Mouse (Mus musculus): ENCODE data around the gene Fance. TPM values are rescaled to one million over a fixed set of nuclear protein-coding genes. Genes with fewer than 3 reads are reported as not detected.

Fance gene
- polyA plus RNA-seq, 1 experiment from 2014 or later = 34.0 TPM

GRCm38 (mm10) chr17:28305172-28305571 lies 8.1 kb upstream of the Fance start:
- Histone ChIP-seq H3K9me3 (ENCODE audit: low read length) (no peaks in the 10 kb centered on the region), H3K27me3 (ENCODE audit: insufficient read depth, low read length) (no peaks in the 10 kb centered on the region), H3K4me1 (ENCODE audit: insufficient read depth, low read length) (peaks cover 9% of the 10 kb centered on the region; the same call in 1 of the 2 replicates), H3K9ac (replicated peaks; ENCODE audit: low read length) (no peak overlapping the region), H3K4me3 (ENCODE audit: low read length) (no peak overlapping the region), H3K27ac (ENCODE audit: low read length) (no peak overlapping the region), H3K36me3 (ENCODE audit: insufficient read depth, low read length) (no peaks in the 10 kb centered on the region; the same call in 1 of the 2 replicates), H3K4me2 (replicated peaks; ENCODE audit: low read depth, low read length) (no peak overlapping the region)
- WGBS = 48% methylated on average over 10 of the region's 10 CpGs
- no peak for ATAC-seq (ENCODE audit: low FRiP score, low TSS enrichment)

DNA sequence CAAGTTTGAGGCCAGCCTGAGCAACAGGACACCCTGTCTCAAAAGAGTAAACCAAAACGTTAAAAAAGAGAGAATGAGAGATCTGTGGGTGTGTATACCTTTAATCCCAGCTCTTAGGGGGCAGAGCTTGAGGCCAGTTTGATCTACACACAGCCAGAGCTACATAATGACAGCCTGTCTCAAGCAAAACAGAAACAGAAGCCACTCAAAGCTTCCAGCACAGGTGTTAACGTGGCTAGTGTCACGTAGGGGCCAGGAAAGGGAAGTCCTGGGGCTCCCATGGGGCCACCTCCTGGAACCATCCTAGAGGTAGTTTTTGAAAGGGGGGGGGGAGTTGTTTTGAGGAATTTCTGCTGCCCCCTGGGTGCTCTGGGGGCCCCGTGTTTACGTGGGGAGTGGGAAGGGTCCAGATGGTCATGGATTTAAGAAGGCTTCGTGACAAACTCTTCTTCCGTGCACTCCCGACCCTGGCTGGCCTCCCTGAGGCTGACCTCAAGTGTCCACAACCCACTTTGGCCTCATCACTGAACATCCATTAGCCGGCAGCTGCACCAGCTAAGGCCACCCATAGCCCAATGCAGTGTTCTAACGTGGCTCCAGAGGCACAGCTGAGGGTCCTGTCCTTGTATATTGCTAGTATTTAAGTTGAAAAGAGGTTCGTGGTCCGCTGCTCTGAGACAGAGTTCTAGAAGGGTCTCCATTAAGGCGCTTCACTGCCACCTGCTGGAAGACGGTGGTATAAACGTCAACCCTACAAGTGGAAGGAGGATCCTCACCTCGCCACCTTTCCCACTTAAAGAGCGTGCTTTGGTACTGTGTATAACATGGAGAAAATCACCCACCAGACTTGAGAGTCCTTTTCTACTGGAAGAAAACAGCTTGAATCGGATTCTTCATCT lies 4.8 kb upstream of the Fance start:
- 10% methylated on average over 18 of the region's 18 CpGs for WGBS
- ATAC-seq (ENCODE audit: low FRiP score, low TSS enrichment) = no peak; the same call in 1 of the 2 replicates
- H3K27me3 ChIP-seq (ENCODE audit: insufficient read depth, low read length) = no peaks in the 10 kb centered on the region
- H3K9me3 ChIP-seq (ENCODE audit: low read length) = no peaks in the 10 kb centered on the region
- H3K4me1 ChIP-seq (ENCODE audit: insufficient read depth, low read length) = peaks cover 11% of the 10 kb centered on the region; the same call in 1 of the 2 replicates
- no peak overlapping the region for H3K4me3 ChIP-seq (ENCODE audit: low read length)
- H3K36me3 ChIP-seq (ENCODE audit: insufficient read depth, low read length) = no peaks in the 10 kb centered on the region
- H3K9ac ChIP-seq (replicated peaks; ENCODE audit: low read length) = no peak overlapping the region
- H3K4me2 ChIP-seq (replicated peaks; ENCODE audit: low read depth, low read length) = peak overlapping the region; percentile 33
- H3K27ac ChIP-seq (ENCODE audit: low read length) = no peak overlapping the region

DNA sequence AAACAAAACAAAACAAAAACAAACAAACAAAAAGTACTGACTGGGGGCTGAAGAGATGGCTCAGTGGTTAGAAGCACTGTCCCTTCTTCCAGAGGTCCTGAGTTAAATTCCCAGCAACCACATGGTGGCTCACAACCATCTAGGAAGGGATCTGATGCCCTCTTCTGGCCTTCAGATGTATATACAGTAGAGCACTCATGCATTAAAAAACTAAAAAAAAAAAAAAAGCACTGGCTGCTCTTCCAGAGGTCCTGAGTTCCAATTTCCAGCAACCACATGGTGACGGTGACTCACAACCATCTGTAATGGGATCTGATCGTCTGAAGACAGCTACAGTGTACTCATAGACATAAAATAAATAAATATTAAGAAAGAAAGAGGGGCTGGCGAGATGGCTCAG lies 2.5 kb upstream of the Fance start:
- H3K9me3 ChIP-seq (ENCODE audit: low read length) = no peaks in the 10 kb centered on the region
- peaks cover 5% of the 10 kb centered on the region for H3K36me3 ChIP-seq (ENCODE audit: insufficient read depth, low read length)
- H3K4me3 ChIP-seq (ENCODE audit: low read length) = no peak overlapping the region
- no peaks in the 10 kb centered on the region for H3K27me3 ChIP-seq (ENCODE audit: insufficient read depth, low read length)
- no peak for ATAC-seq (ENCODE audit: low FRiP score, low TSS enrichment)
- no peak overlapping the region for H3K27ac ChIP-seq (ENCODE audit: low read length)
- no peak overlapping the region for H3K4me2 ChIP-seq (replicated peaks; ENCODE audit: low read depth, low read length)
- H3K9ac ChIP-seq (replicated peaks; ENCODE audit: low read length) = no peak overlapping the region
- WGBS = 66% methylated on average over 3 of the region's 3 CpGs
- H3K4me1 ChIP-seq (ENCODE audit: insufficient read depth, low read length) = peaks cover 29% of the 10 kb centered on the region

GRCm38 (mm10) chr17:28311366-28312132 lies 1.8 kb upstream of the Fance start:
- peaks cover 30% of the 10 kb centered on the region for H3K4me1 ChIP-seq (ENCODE audit: insufficient read depth, low read length)
- no peaks in the 10 kb centered on the region for H3K27me3 ChIP-seq (ENCODE audit: insufficient read depth, low read length)
- no peaks in the 10 kb centered on the region for H3K9me3 ChIP-seq (ENCODE audit: low read length)
- H3K4me3 ChIP-seq (ENCODE audit: low read length) = no peak overlapping the region
- H3K36me3 ChIP-seq (ENCODE audit: insufficient read depth, low read length) = peaks cover 11% of the 10 kb centered on the region
- H3K27ac ChIP-seq (ENCODE audit: low read length) = no peak overlapping the region
- no peak overlapping the region for H3K4me2 ChIP-seq (replicated peaks; ENCODE audit: low read depth, low read length)
- H3K9ac ChIP-seq (replicated peaks; ENCODE audit: low read length) = no peak overlapping the region
- 54% methylated on average over 5 of the region's 5 CpGs for WGBS
- ATAC-seq (ENCODE audit: low FRiP score, low TSS enrichment) = no peak

DNA sequence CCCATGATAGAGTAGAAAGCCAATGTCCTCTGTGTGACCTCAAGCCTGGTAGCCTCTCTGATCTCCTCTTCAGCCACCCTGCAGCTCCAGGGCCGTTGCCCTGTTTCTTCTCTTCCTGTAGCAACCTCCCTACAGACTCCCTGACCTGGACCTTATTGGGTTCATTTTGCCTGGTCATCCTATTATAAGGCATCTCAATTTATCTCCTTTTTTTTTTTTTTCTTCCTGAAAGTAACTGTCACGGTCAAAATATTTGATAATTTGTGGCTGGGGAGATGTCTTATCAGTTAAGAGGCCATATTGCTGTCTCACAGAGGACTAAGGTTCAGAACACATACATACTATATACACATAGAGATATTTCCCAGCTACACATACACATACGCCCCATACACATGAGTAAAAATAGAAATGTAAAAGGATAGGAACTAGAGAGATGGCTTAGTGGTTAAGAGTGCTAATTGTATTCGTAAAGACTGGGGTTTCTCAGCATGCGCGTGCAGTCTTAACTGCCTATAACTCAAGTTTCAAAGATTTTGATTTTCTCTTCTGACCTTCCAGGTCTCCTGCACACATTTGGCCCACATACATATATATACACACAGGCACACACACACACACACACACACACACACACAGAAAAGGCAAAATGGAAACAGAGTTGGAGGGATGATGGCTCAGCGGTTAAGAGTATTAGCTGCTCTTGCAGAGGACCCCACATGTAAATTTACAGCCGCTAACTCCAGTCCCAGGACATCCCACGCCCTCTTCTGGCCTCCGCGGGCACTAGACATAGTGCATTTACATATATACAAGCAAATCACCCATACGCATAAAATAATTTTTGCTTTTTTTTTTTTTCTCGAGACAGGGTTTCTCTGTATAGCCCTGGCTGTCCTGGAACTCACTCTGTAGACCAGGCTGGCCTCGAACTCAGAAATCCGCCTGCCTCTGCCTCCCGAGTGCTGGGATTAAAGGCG lies 797 bp upstream of the Fance start:
- 26% methylated on average over 17 of the region's 17 CpGs for WGBS
- Histone ChIP-seq H3K4me1 (ENCODE audit: insufficient read depth, low read length) (peaks cover 32% of the 10 kb centered on the region), H3K9me3 (ENCODE audit: low read length) (no peaks in the 10 kb centered on the region), H3K27ac (ENCODE audit: low read length) (peak overlapping the region; percentile 75), H3K36me3 (ENCODE audit: insufficient read depth, low read length) (peaks cover 19% of the 10 kb centered on the region), H3K9ac (replicated peaks; ENCODE audit: low read length) (peak overlapping the region; percentile 56), H3K4me3 (ENCODE audit: low read length) (peak overlapping the region; percentile 75), H3K27me3 (ENCODE audit: insufficient read depth, low read length) (no peaks in the 10 kb centered on the region), H3K4me2 (replicated peaks; ENCODE audit: low read depth, low read length) (peak overlapping the region; percentile 78)
- peak; percentile 11 for ATAC-seq (ENCODE audit: low FRiP score, low TSS enrichment)

DNA sequence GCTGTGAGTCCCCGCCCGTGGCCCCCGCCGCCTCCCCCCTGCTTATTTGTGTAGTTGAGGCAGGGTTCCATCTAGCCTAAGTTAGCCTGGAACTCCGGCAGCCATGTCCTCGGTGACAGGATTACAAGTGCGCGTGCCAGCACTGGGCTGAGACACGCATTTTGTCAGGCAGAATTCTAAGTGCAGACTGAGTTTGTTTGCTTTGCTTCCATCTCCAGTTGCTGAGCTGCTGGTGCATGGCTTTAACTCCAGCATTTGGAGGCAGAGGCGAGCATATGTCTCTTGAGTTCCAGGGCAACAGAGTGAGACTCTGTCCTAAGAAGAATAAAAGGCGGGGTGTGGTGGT lies 534 bp downstream of the Fance start:
- H3K4me1 ChIP-seq (ENCODE audit: insufficient read depth, low read length) = peaks cover 27% of the 10 kb centered on the region
- WGBS = 1% methylated on average over 11 of the region's 11 CpGs
- H3K9ac ChIP-seq (replicated peaks; ENCODE audit: low read length) = peak overlapping the region; percentile 90
- peak overlapping the region; percentile 95 for H3K27ac ChIP-seq (ENCODE audit: low read length)
- H3K4me3 ChIP-seq (ENCODE audit: low read length) = peak overlapping the region; percentile 75
- H3K4me2 ChIP-seq (replicated peaks; ENCODE audit: low read depth, low read length) = peak overlapping the region; percentile 78
- ATAC-seq (ENCODE audit: low FRiP score, low TSS enrichment) = no peak
- no peaks in the 10 kb centered on the region for H3K27me3 ChIP-seq (ENCODE audit: insufficient read depth, low read length)
- peaks cover 27% of the 10 kb centered on the region for H3K36me3 ChIP-seq (ENCODE audit: insufficient read depth, low read length)
- no peaks in the 10 kb centered on the region for H3K9me3 ChIP-seq (ENCODE audit: low read length)

- no peak overlapping the region for H3K4me3 ChIP-seq (ENCODE audit: low read length)
- WGBS = 74% methylated on average over 20 of the region's 20 CpGs
- peaks cover 27% of the 10 kb centered on the region for H3K4me1 ChIP-seq (ENCODE audit: insufficient read depth, low read length)
- H3K4me2 ChIP-seq (replicated peaks; ENCODE audit: low read depth, low read length) = no peak overlapping the region
- peaks cover 40% of the 10 kb centered on the region for H3K36me3 ChIP-seq (ENCODE audit: insufficient read depth, low read length)
- 0 out of 2 replicates have a peak overlapping the region, but pooled peaks have one; percentile 38 for H3K9ac ChIP-seq (replicated peaks; ENCODE audit: low read length)
- no peaks in the 10 kb centered on the region for H3K27me3 ChIP-seq (ENCODE audit: insufficient read depth, low read length)
- no peaks in the 10 kb centered on the region for H3K9me3 ChIP-seq (ENCODE audit: low read length)
- no peak overlapping the region for H3K27ac ChIP-seq (ENCODE audit: low read length)
- ATAC-seq (ENCODE audit: low FRiP score, low TSS enrichment) = no peak
Measured at GRCm38 (mm10) chr17:28315611-28316160, 2.4 kb downstream of the Fance start.

DNA sequence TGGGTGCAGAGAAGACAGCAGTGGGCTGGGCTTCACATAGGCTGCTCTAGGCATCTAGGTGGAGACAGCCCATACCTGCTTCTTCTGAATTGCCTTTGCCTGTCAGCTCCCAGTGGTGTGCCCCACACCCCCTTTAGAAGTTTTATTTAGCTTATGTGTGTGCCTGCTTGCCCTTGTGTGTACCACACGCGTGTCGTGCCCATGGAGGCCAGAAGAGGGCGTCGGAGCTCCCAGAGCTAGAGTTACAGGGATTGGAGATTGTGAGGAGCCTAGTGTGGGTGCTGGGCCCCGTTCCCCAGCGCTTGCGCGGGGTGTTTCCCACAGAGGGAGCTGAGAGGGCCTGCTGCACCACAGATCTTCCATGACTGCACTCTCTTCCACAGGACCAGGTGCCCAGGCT lies 3.2 kb downstream of the Fance start:
- ATAC-seq (ENCODE audit: low FRiP score, low TSS enrichment) = no peak
- no peak overlapping the region for H3K9ac ChIP-seq (replicated peaks; ENCODE audit: low read length)
- WGBS = 94% methylated on average over 9 of the region's 9 CpGs
- no peak overlapping the region for H3K27ac ChIP-seq (ENCODE audit: low read length)
- peaks cover 46% of the 10 kb centered on the region for H3K36me3 ChIP-seq (ENCODE audit: insufficient read depth, low read length)
- no peak overlapping the region for H3K4me3 ChIP-seq (ENCODE audit: low read length)
- peaks cover 27% of the 10 kb centered on the region for H3K4me1 ChIP-seq (ENCODE audit: insufficient read depth, low read length)
- H3K27me3 ChIP-seq (ENCODE audit: insufficient read depth, low read length) = no peaks in the 10 kb centered on the region
- no peaks in the 10 kb centered on the region for H3K9me3 ChIP-seq (ENCODE audit: low read length)
- no peak overlapping the region for H3K4me2 ChIP-seq (replicated peaks; ENCODE audit: low read depth, low read length)

- Histone ChIP-seq H3K4me2 (replicated peaks; ENCODE audit: low read depth, low read length) (no peak overlapping the region), H3K9me3 (ENCODE audit: low read length) (no peaks in the 10 kb centered on the region), H3K27ac (ENCODE audit: low read length) (no peak overlapping the region), H3K36me3 (ENCODE audit: insufficient read depth, low read length) (peaks cover 51% of the 10 kb centered on the region), H3K4me1 (ENCODE audit: insufficient read depth, low read length) (peaks cover 27% of the 10 kb centered on the region), H3K27me3 (ENCODE audit: insufficient read depth, low read length) (no peaks in the 10 kb centered on the region), H3K9ac (replicated peaks; ENCODE audit: low read length) (no peak overlapping the region), H3K4me3 (ENCODE audit: low read length) (no peak overlapping the region)
- 68% methylated on average over 8 of the region's 8 CpGs for WGBS
- no peak for ATAC-seq (ENCODE audit: low FRiP score, low TSS enrichment)
Measured at GRCm38 (mm10) chr17:28317091-28317490, 3.8 kb downstream of the Fance start.

All from kidney, embryonic 16.5 days (tissue).